Mouse (Mus musculus) embryonic facial prominence, embryonic 13.5 days (tissue): ENCODE measurements at regions not wholly inside any gene's neighbourhood (a gene's known extent, or its start where the extent isn't known, plus 50 kb on each side); places are given as distances from the start of the nearest gene placed in this dataset.

Source experiments
- ATAC-seq: fragments of 200-750 bp; cut with Nextera tagmentation; 2 replicates; pipeline ENCODE4 v1.8.0; 2017; ENCODE audit warnings: low read depth; ENCODE audit not compliant: insufficient number of reproducible peaks, insufficient read depth, low FRiP score, low TSS enrichment
- H3K27ac ChIP-seq: fragments of 300-500 bp; sonication (generic); 2 replicates; pipeline ENCODE4 v1.5.1; 2015; ENCODE audit warnings: moderate library complexity, mild to moderate bottlenecking, inconsistent platforms
- H3K27me3 ChIP-seq: fragments of 300-500 bp; sonication (generic); 2 replicates; pipeline ENCODE4 v1.6.1; 2015; ENCODE audit warnings: mild to moderate bottlenecking, inconsistent platforms
- H3K36me3 ChIP-seq: fragments of 300-500 bp; sonication (generic); 2 replicates; pipeline ENCODE4 v1.6.1; 2015; ENCODE audit warnings: mild to moderate bottlenecking, inconsistent platforms
- H3K4me1 ChIP-seq: fragments of 300-500 bp; sonication (generic); 2 replicates; pipeline ENCODE4 v1.6.1; 2015; ENCODE audit warnings: inconsistent platforms
- H3K4me2 ChIP-seq: fragments of 300-500 bp; sonication (generic); 2 replicates; pipeline ENCODE4 v1.6.1; 2015; ENCODE audit warnings: moderate library complexity, mild to moderate bottlenecking, inconsistent platforms
- H3K4me3 ChIP-seq: fragments of 300-500 bp; sonication (generic); 2 replicates; pipeline ENCODE4 v1.5.1; 2015; ENCODE audit warnings: mild to moderate bottlenecking, inconsistent platforms
- H3K9ac ChIP-seq: fragments of 300-500 bp; sonication (generic); 2 replicates; pipeline ENCODE4 v1.6.1; 2015; ENCODE audit warnings: mild to moderate bottlenecking, inconsistent platforms
- H3K9me3 ChIP-seq: fragments of 300-500 bp; sonication (generic); 2 replicates; pipeline ENCODE4 v1.6.1; 2016; ENCODE audit warnings: inconsistent platforms
- WGBS: fragments of 180-500 bp; shearing (Covaris S2); methylation state at CpG from one replicate; pipeline ENCODE4 v1.1.7; 2015; ENCODE audit warnings: mixed read lengths; 5-methylcytosine and 5-hydroxymethylcytosine counted together

DNA sequence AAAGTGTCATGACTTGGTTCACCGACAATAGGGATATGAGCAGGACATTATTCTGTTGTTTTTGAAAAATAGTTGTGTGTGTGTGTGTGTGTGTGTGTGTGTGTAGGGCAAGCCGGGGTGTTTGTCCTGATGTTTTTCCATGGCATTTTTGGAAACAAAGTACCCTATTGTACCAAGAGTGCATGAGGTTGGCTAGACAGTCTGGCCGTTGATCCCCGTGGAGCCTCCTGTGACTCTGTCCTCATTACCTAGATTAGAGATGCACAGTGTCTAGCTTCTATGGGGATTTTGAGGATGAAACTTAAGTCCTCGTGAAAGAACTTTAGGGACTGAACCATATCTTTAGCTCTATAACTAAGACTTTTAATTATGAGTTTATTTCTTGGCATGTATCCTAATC lies 741.9 kb upstream of the Adgrl4 start:
- Histone ChIP-seq H3K36me3 (no peaks in the 10 kb centered on the region), H3K27me3 (no peaks in the 10 kb centered on the region), H3K4me2 (no peak overlapping the region), H3K4me1 (no peaks in the 10 kb centered on the region), H3K4me3 (no peak overlapping the region), H3K27ac (no peak overlapping the region), H3K9me3 (no peaks in the 10 kb centered on the region), H3K9ac (no peak overlapping the region)
- 52% methylated on average over 5 of the region's 5 CpGs for WGBS
- ATAC-seq: no peak

DNA sequence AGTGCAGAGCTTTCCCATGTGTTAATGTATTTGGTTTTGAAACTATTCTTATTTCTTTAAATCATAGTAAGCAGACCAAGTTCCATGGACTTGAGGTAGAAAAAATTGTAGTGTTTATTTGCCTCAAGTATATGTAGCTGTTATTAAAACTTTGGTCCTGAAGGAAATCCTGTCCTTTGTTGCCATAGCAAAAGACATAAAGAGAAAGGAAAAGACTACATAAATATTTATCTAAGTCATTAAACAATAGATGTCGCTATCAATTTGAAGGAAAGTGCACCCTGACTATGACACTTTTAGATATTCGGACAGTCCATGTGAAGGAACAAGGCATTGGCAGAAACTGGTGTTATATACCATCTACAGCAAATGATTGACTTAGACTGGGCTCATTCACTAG lies 737.7 kb upstream of the Adgrl4 start:
- no peaks in the 10 kb centered on the region for H3K27me3 ChIP-seq
- H3K9me3 ChIP-seq: no peaks in the 10 kb centered on the region
- no peak overlapping the region for H3K4me2 ChIP-seq
- no peak overlapping the region for H3K4me3 ChIP-seq
- ATAC-seq: no peak
- H3K36me3 ChIP-seq: no peaks in the 10 kb centered on the region
- 72% methylated on average over 2 of the region's 2 CpGs for WGBS
- no peak overlapping the region for H3K9ac ChIP-seq
- no peak overlapping the region for H3K27ac ChIP-seq
- no peaks in the 10 kb centered on the region for H3K4me1 ChIP-seq
